Comparison of ENCODE assay signal across 16 mouse cellular contexts in genomic region chr3:97946439-97946838, GRCm38 (mm10). TPM values are rescaled to one million over a fixed set of nuclear protein-coding genes. Genes with fewer than 3 reads are reported as not detected.
DNase-seq lines count a peak whose midpoint lies in the region; ATAC-seq and TF ChIP-seq lines count a peak whose summit lies in the region.
"Had no signal": no experiment of that assay in that cellular context is flagged by ENCODE, and none has a peak within 500 bp of the region (broad histone marks: within the 10 kb centered on the region; RNA-seq: fewer than 3 reads in every experiment).

No protein-coding gene starts in this region.

- no peak overlapping the region for H3ac ChIP-seq in myocyte (ENCODE audit: control insufficient read depth, insufficient read length)

- TF ChIP-seq CTCF in lung, embryonic 14.5 days (IDR thresholded peaks at IDR 0.05; ENCODE audit: low read depth), result no peak
- no peak for TF ChIP-seq CTCF in lung, adult 2 months (IDR thresholded peaks at IDR 0.05; ENCODE audit: insufficient read depth, low read length)

- H3K4me2 ChIP-seq in lung, embryonic 14.5 days, result no peak overlapping the region
- peak overlapping the region; percentile 40 for H3K4me2 ChIP-seq in myocyte (ENCODE audit: low read depth)

- no peak for TF ChIP-seq POLR2A in lung, adult 2 months (IDR thresholded peaks at IDR 0.05; ENCODE audit: borderline replicate concordance, extremely low read depth, low read depth, low read length)
- no peak for TF ChIP-seq POLR2A in myocyte (IDR thresholded peaks at IDR 0.05; ENCODE audit: insufficient read length, low read depth)

- no peak overlapping the region for H3K27ac ChIP-seq in lung, embryonic 14.5 days (ENCODE audit: low read depth)
- H3K27ac ChIP-seq: liver, embryonic 14.5 days had no signal

- no peaks in the 10 kb centered on the region for H3K79me2 ChIP-seq in myocyte (ENCODE audit: control insufficient read depth, insufficient read depth)

- peak; percentile 65; the same call in 1 of the 2 replicates for ATAC-seq in lung, embryonic 14.5 days (ENCODE audit: insufficient read depth)

- no peaks in the 10 kb centered on the region for H3K27me3 ChIP-seq in lung, embryonic 14.5 days (ENCODE audit: insufficient read depth, low read length)
- H3K27me3 ChIP-seq in myocyte (ENCODE audit: control insufficient read depth, insufficient read depth, insufficient read length), result no peaks in the 10 kb centered on the region

- H3K36me3 ChIP-seq in lung, embryonic 14.5 days (ENCODE audit: insufficient read depth), result no peaks in the 10 kb centered on the region
- no peaks in the 10 kb centered on the region for H3K36me3 ChIP-seq in myocyte (ENCODE audit: control insufficient read depth, insufficient read depth)

- H3K4me3 ChIP-seq in lung, embryonic 14.5 days (ENCODE audit: low read depth, low read length), result no peak overlapping the region
- no peak overlapping the region for H3K4me3 ChIP-seq in lung, adult 2 months (replicated peaks; ENCODE audit: extremely low read depth, low read depth, low read length)
- H3K4me3 ChIP-seq in myocyte, result no peak overlapping the region
- H3K4me3 ChIP-seq: erythroblast, embryonic 14.5 days had no signal

- peaks cover 21% of the 10 kb centered on the region for H3K4me1 ChIP-seq in lung, embryonic 14.5 days (ENCODE audit: insufficient read depth)
- H3K4me1 ChIP-seq in lung, adult 2 months (ENCODE audit: control insufficient read depth, insufficient read depth, low read length), result peaks cover 5% of the 10 kb centered on the region

- no peak overlapping the region for H3K9ac ChIP-seq in lung, embryonic 14.5 days
- H3K9ac ChIP-seq: liver, embryonic 14.5 days had no signal

- no peaks in the 10 kb centered on the region for H3K9me3 ChIP-seq in lung, embryonic 14.5 days (ENCODE audit: low read depth, low read length)

- DNase-seq in heart, adult 11 months, result peak; percentile 83
- no peak for DNase-seq in heart, adult 8-10 months (ENCODE audit: low spot score)
- DNase-seq in lung, embryonic 14.5 days, result peak; percentile 64
- no peak for DNase-seq in lung, adult 2 months
- DNase-seq in Muller cell, postnatal 12 days (ENCODE audit: inconsistent ontology term), result peak; percentile 43
- no peak for DNase-seq in frontal cortex, postnatal 10 days (ENCODE audit: low spot score in 2 of 2)
- no peak for DNase-seq in neural tube, embryonic 10.5 days (ENCODE audit: extremely low spot score, low spot score)
- DNase-seq: cerebellum, adult 11 months; gastrocnemius, postnatal 14 days; heart, postnatal 14 days; kidney, postnatal 14 days; right cerebral cortex, postnatal 14 days; thymus, postnatal 36 days had no signal

- 35% methylated on average over 4 of the region's 4 CpGs for WGBS in lung, embryonic 14.5 days
- 47% methylated on average over 4 of the region's 4 CpGs for WGBS in lung, adult 2 months

TF ChIP-seq in myocyte, 11 proteins besides CTCF, POLR2A, EP300 and RAD21:
- TF ChIP-seq TCF3 (IDR thresholded peaks at IDR 0.05; ENCODE audit: insufficient read length, low read depth), result no peak
- peak in 1 of 3 experiments; percentile 7 for TF ChIP-seq MYOD1 (IDR thresholded peaks at IDR 0.05; ENCODE audit: control insufficient read depth in 1 of 3, insufficient read length in 2 of 3, low read depth in 2 of 3)
- TF ChIP-seq USF1 (IDR thresholded peaks at IDR 0.05; ENCODE audit: low read depth), result no peak
- TF ChIP-seq REST (IDR thresholded peaks at IDR 0.05; ENCODE audit: insufficient read depth, insufficient read length), result no peak
- TF ChIP-seq MYOG (IDR thresholded peaks at IDR 0.05; ENCODE audit: control insufficient read depth in 1 of 3, insufficient read depth in 1 of 3, insufficient read length in 2 of 3, low read depth in 2 of 3), result peak in 1 of 3 experiments; percentile 7

RNA-seq across cellular contexts. Expression of gene Sec22b, which starts 45.4 kb away (rescaled TPM):
- 10 to 100 TPM; 43.2 to 56.8 (median 53.3) TPM for total RNA-seq in heart, adult 8-10 months (2022)
- polyA plus RNA-seq in lung, embryonic 14.5 days (2014; fragmentation: Nextera tagmentation; extraction: Ambion mirVana), result 158 and 160 TPM in 2 replicates
- 25.9 TPM in 2 replicates for polyA plus RNA-seq in lung, adult 2 months (2012; rRNA removed)
- polyA plus RNA-seq in myocyte (2012; fragmentation: generic; extraction: Trizol), result 55.6 TPM

RNA-seq across cellular contexts. Expression of gene Pde4dip, which starts 57.9 kb away (rescaled TPM):
- 1,000 to 10,000 TPM; 1,836 to 2,320 (median 2,004) TPM for total RNA-seq in heart, adult 8-10 months (2022)
- 20.1 and 22.1 TPM in 2 replicates for polyA plus RNA-seq in lung, embryonic 14.5 days (2014; fragmentation: Nextera tagmentation; extraction: Ambion mirVana)
- 26.8 and 68.2 TPM in 2 replicates for polyA plus RNA-seq in lung, adult 2 months (2012; rRNA removed)
- polyA plus RNA-seq in myocyte (2012; fragmentation: generic; extraction: Trizol), result 134 TPM

Comparison
In these comparisons a context has a peak if more than half of its experiments do, and no peak if none do; other contexts are left out.
1. DNase-seq: peak in heart, adult 11 months (single experiment), lung, embryonic 14.5 days (single experiment) and Muller cell, postnatal 12 days (single experiment); none in heart, adult 8-10 months (single experiment), lung, adult 2 months (single experiment), frontal cortex, postnatal 10 days (0 of 2) and neural tube, embryonic 10.5 days (single experiment).